Mouse (Mus musculus) C2C12 (cell line): ENCODE results near the gene Rgp1.

Experiments
- CEBPB ChIP-seq: IDR thresholded peaks from one replicate; pipeline ENCODE4 v1.6.1; 2011; ENCODE audit warnings: low read depth, mild to moderate bottlenecking, control low read depth, moderate library complexity
- CTCF ChIP-seq: IDR thresholded peaks from one replicate; pipeline ENCODE4 v1.5.1; 2011; ENCODE audit not compliant: control insufficient read depth, insufficient read depth, insufficient read length
- FOSL1 ChIP-seq: IDR thresholded peaks from one replicate; pipeline ENCODE4 v1.8.0; 2011; ENCODE audit warnings: mild to moderate bottlenecking, low read length; ENCODE audit not compliant: poor library complexity, insufficient read depth, severe bottlenecking
- MYOD1 ChIP-seq: IDR thresholded peaks from one replicate; pipeline ENCODE4 v1.6.1; 2011; ENCODE audit warnings: low read depth; ENCODE audit not compliant: control insufficient read depth, insufficient read length
- MYOG ChIP-seq: IDR thresholded peaks from one replicate; pipeline ENCODE4 v1.6.1; 2011; ENCODE audit not compliant: control insufficient read depth, insufficient read length; ENCODE audit errors: extremely low read depth
- USF1 ChIP-seq: IDR thresholded peaks from one replicate; pipeline ENCODE4 v1.6.1; 2011; ENCODE audit warnings: low read depth, mild to moderate bottlenecking, control low read depth, moderate library complexity

GRCm38 (mm10) chr4:43604751-43605685, 26.5 kb downstream of the Rgp1 start:
- TF ChIP-seq CTCF = no peak
- TF ChIP-seq USF1 = no peak
- no peak for TF ChIP-seq MYOD1
- TF ChIP-seq CEBPB = peak; percentile 22
- no peak for TF ChIP-seq FOSL1
- TF ChIP-seq MYOG = no peak
